Mouse (Mus musculus) spleen, adult 2 months (tissue): ENCODE data around the gene Ntm.

Experiments used
- CTCF ChIP-seq: fragments of 200-500 bp; IDR thresholded peaks from 2 replicates; pipeline ENCODE4 v1.5.1; 2011; ENCODE audit warnings: mild to moderate bottlenecking, inconsistent platforms; ENCODE audit not compliant: insufficient read depth, insufficient read length, insufficient replicate concordance; ENCODE audit errors: extremely low read depth
- POLR2A ChIP-seq: fragments of 200-500 bp; IDR thresholded peaks from 2 replicates; pipeline ENCODE4 v1.6.1; 2011; ENCODE audit warnings: low read depth, low read length, inconsistent platforms

DNA sequence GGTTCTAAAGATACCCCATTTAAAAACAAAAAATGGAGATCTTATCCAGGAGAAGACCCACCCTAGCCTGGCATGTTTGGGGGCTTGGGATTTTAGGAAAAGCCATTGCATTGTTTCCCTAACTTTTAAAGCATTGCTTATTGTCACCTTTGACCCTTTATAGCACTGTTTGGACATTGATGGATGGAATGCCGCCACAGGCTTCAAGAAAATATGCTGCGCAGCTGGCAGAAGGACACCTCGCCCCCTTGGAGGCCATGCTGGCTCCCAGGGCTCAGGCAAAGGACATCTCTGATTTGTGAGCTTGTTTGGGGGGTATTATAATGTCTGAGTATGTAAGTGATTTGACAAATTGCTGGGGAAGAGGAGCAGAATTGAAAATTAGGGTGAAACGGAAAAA is 96.8 kb downstream of the Ntm start:
- no peak for TF ChIP-seq CTCF
- TF ChIP-seq POLR2A = no peak
